Comparison of ENCODE assay signal across 11 mouse cellular contexts in the genomic region with DNA sequence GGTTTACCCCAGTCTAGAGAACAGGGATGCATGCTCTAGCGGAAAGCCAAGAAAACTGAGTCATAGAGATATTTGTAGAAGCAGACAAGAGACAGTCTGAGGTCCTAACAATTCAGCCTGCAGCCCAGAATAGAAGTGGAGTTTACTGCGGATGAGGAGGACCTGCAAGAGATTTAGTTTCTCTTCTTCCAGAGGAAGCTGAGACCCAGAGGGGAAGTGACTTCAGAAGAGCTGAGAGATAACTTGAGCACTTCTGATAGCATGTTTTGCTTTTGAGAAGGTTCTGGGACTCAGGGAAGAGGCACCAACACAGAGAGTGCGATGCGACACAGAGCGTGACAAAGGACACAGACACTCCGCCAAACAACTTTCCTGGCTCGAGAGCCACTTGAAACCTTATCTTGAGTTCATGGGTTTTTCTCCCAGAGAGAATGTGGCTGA. TPM values are rescaled to one million over a fixed set of nuclear protein-coding genes. Genes with fewer than 3 reads are reported as not detected.
DNase-seq lines count a peak whose midpoint lies in the region; ATAC-seq lines count a peak whose summit lies in the region.
"Had no signal": no experiment of that assay in that cellular context is flagged by ENCODE, and none has a peak within 500 bp of the region (broad histone marks: within the 10 kb centered on the region; RNA-seq: fewer than 3 reads in every experiment).

No protein-coding gene starts in this region.

- H3K4me2 ChIP-seq in heart, embryonic 11.5 days: peak overlapping the region; percentile 49
- peak overlapping the region; percentile 1; the same call in 1 of the 2 replicates for H3K4me2 ChIP-seq in liver, embryonic 16.5 days (ENCODE audit: low read depth, low read length)
- H3K4me2 ChIP-seq: limb, embryonic 13.5 days had no signal

- H3K9me3 ChIP-seq in heart, embryonic 11.5 days (replicated peaks; ENCODE audit: control insufficient read depth, low read length): no peaks in the 10 kb centered on the region
- no peaks in the 10 kb centered on the region for H3K9me3 ChIP-seq in liver, embryonic 16.5 days (replicated peaks; ENCODE audit: control insufficient read depth, low read length)
- H3K9me3 ChIP-seq: limb, embryonic 13.5 days had no signal

- intact Hi-C loops in heart, postnatal 25 days (cut with DNase I): no loop called here

- no peak for ATAC-seq in heart, embryonic 11.5 days (replicated peaks; ENCODE audit: insufficient number of reproducible peaks, low FRiP score, low TSS enrichment)
- peak; percentile 25; the same call in 1 of the 2 replicates for ATAC-seq in liver, embryonic 16.5 days (ENCODE audit: low read depth)

- WGBS in heart, embryonic 11.5 days (ENCODE audit: insufficient replicate concordance): 21% methylated on average over 7 of the region's 7 CpGs
- 24% methylated on average over 7 of the region's 7 CpGs for WGBS in liver, embryonic 16.5 days (ENCODE audit: insufficient replicate concordance)

- H3K4me1 ChIP-seq in heart, embryonic 11.5 days (ENCODE audit: control insufficient read depth, insufficient read depth, low read length): peaks cover 53% of the 10 kb centered on the region
- H3K4me1 ChIP-seq in liver, embryonic 16.5 days (ENCODE audit: control insufficient read depth, low read depth, low read length): peaks cover 44% of the 10 kb centered on the region

- no peaks in the 10 kb centered on the region for H3K36me3 ChIP-seq in heart, embryonic 11.5 days (ENCODE audit: control insufficient read depth, insufficient read depth, low read length)
- H3K36me3 ChIP-seq in liver, embryonic 16.5 days (ENCODE audit: control insufficient read depth, insufficient read depth): no peaks in the 10 kb centered on the region
- H3K36me3 ChIP-seq: limb, embryonic 13.5 days had no signal

- H3K27ac ChIP-seq in heart, embryonic 11.5 days (ENCODE audit: low read depth, low read length): peak overlapping the region; percentile 73
- peak overlapping the region; percentile 35; the same call in 1 of the 2 replicates for H3K27ac ChIP-seq in liver, embryonic 16.5 days (ENCODE audit: low read length)
- H3K27ac ChIP-seq: limb, embryonic 13.5 days had no signal

- peaks cover 9% of the 10 kb centered on the region; the same call in 1 of the 2 replicates for H3K27me3 ChIP-seq in heart, embryonic 11.5 days (ENCODE audit: control insufficient read depth, insufficient read depth, low read length)
- no peaks in the 10 kb centered on the region for H3K27me3 ChIP-seq in liver, embryonic 16.5 days (ENCODE audit: control insufficient read depth, insufficient read depth, low read depth, low read length)
- H3K27me3 ChIP-seq: limb, embryonic 13.5 days had no signal

- peak; percentile 94 for DNase-seq in heart, adult 11 months
- DNase-seq in heart, postnatal 25 days (ENCODE audit: low spot score): no peak
- DNase-seq in NIH3T3 (ENCODE audit: low read depth): peak; percentile 50
- no peak for DNase-seq in testis, postnatal 10 days (ENCODE audit: low spot score)
- no peak for DNase-seq in embryo, embryonic 10.5 days (ENCODE audit: low spot score)
- no peak for DNase-seq in left cerebral cortex, adult 8-10 months (ENCODE audit: low spot score in 2 of 2)
- DNase-seq: kidney, postnatal 14 days; right cerebral cortex, postnatal 25 days had no signal

- no peak overlapping the region for H3K9ac ChIP-seq in heart, embryonic 11.5 days (ENCODE audit: low read depth, low read length)
- no peak overlapping the region for H3K9ac ChIP-seq in liver, embryonic 16.5 days (ENCODE audit: low read depth, low read length)
- H3K9ac ChIP-seq: limb, embryonic 13.5 days had no signal

- H3K4me3 ChIP-seq in heart, embryonic 11.5 days (ENCODE audit: low read depth, low read length): no peak overlapping the region
- no peak overlapping the region for H3K4me3 ChIP-seq in liver, embryonic 16.5 days (ENCODE audit: low read depth, low read length)
- H3K4me3 ChIP-seq: limb, embryonic 13.5 days had no signal

RNA-seq across cellular contexts. Expression of gene Rtp4, which starts 21.4 kb away (rescaled TPM):
- 1 to 10 TPM; 4.9 to 6.2 TPM for total RNA-seq in heart, postnatal 25 days (2021)
- polyA plus RNA-seq in heart, embryonic 11.5 days (2014; fragmentation: Nextera tagmentation; extraction: Ambion mirVana): 2.8 and 3.9 TPM in 2 replicates
- polyA plus RNA-seq in liver, embryonic 16.5 days (2015; fragmentation: Nextera tagmentation; extraction: Ambion mirVana): 5.6 and 6.5 TPM in 2 replicates
- 1 to 10 TPM; 1.6 to 4.6 (median 2.8) TPM for total RNA-seq in left cerebral cortex, adult 8-10 months (2022)

RNA-seq across cellular contexts. Expression of gene Masp1, which starts 21.9 kb away (rescaled TPM):
- 10 to 100 TPM; 17.5 to 22.0 TPM for total RNA-seq in heart, postnatal 25 days (2021)
- 10.2 and 13.6 TPM in 2 replicates for polyA plus RNA-seq in heart, embryonic 11.5 days (2014; fragmentation: Nextera tagmentation; extraction: Ambion mirVana)
- polyA plus RNA-seq in liver, embryonic 16.5 days (2015; fragmentation: Nextera tagmentation; extraction: Ambion mirVana): 26.5 and 30.8 TPM in 2 replicates
- total RNA-seq in left cerebral cortex, adult 8-10 months (2022): 10 to 100 TPM; 12.6 to 13.8 (median 13.4) TPM

Comparison
In these comparisons a context has a peak if more than half of its experiments do, and no peak if none do; other contexts are left out.
1. DNase-seq: peak in heart, adult 11 months (single experiment) and NIH3T3 (single experiment); none in heart, postnatal 25 days (single experiment), testis, postnatal 10 days (single experiment), embryo, embryonic 10.5 days (single experiment) and left cerebral cortex, adult 8-10 months (0 of 2).